ENCODE assay signal across 13 mouse cellular contexts in genomic region chr16:46212504-46212903, GRCm38 (mm10). TPM values are rescaled to one million over a fixed set of nuclear protein-coding genes. Genes with fewer than 3 reads are reported as not detected.
"Had no signal": no experiment of that assay in that cellular context is flagged by ENCODE, and none has a peak within 500 bp of the region (broad histone marks: within the 10 kb centered on the region; RNA-seq: fewer than 3 reads in every experiment).

No protein-coding gene starts in this region.

- H3K9ac ChIP-seq: liver, embryonic 15.5 days; midbrain, embryonic 13.5 days; neural tube, embryonic 12.5 days had no signal

- H3K36me3 ChIP-seq: limb, embryonic 10.5 days; liver, embryonic 15.5 days; midbrain, embryonic 13.5 days; neural tube, embryonic 12.5 days had no signal

- H3K4me3 ChIP-seq: left cerebral cortex, adult 2 months; limb, embryonic 10.5 days; liver, embryonic 15.5 days; midbrain, embryonic 13.5 days; neural tube, embryonic 12.5 days had no signal

- ATAC-seq: lung, postnatal 0 days; midbrain, embryonic 13.5 days had no signal

- DNase-seq: kidney, postnatal 25 days; lung, adult 2 months; lung, postnatal 36 days; right cerebral cortex, postnatal 14 days; thymus, postnatal 4 days had no signal

- H3K27me3 ChIP-seq: liver, embryonic 15.5 days; midbrain, embryonic 13.5 days; neural tube, embryonic 12.5 days had no signal

- H3K4me1 ChIP-seq: limb, embryonic 10.5 days; liver, embryonic 15.5 days; midbrain, embryonic 13.5 days; neural tube, embryonic 12.5 days had no signal

- H3K4me2 ChIP-seq: liver, embryonic 11.5 days; liver, embryonic 15.5 days; midbrain, embryonic 13.5 days; neural tube, embryonic 12.5 days had no signal

- H3K9me3 ChIP-seq: limb, embryonic 10.5 days; liver, embryonic 15.5 days; midbrain, embryonic 13.5 days; neural tube, embryonic 12.5 days had no signal

- H3K27ac ChIP-seq: left cerebral cortex, adult 2 months; limb, embryonic 10.5 days; liver, embryonic 15.5 days; midbrain, embryonic 13.5 days; neural tube, embryonic 12.5 days had no signal

RNA-seq across cellular contexts. Expression of gene Gm4737, which starts 57.6 kb away (rescaled TPM):
- total RNA-seq: neutrophil, adult 5-6 weeks had no signal
